Mouse (Mus musculus): ENCODE results near the gene Tecr. TPM values are rescaled to one million over a fixed set of nuclear protein-coding genes. Genes with fewer than 3 reads are reported as not detected.

Tecr gene
- polyA plus RNA-seq, 1 experiment from 2014 or later = 629 TPM

- H3K9ac ChIP-seq (replicated peaks; ENCODE audit: low read depth, low read length) = no peak overlapping the region
- no peak for ATAC-seq (ENCODE audit: insufficient number of reproducible peaks, insufficient read depth, low FRiP score, low read depth)
- no peaks in the 10 kb centered on the region for H3K27me3 ChIP-seq (ENCODE audit: control insufficient read depth, insufficient read depth, low read length)
- no peak overlapping the region for H3K4me3 ChIP-seq (ENCODE audit: low read depth, low read length)
- H3K4me2 ChIP-seq (replicated peaks; ENCODE audit: low read depth, low read length) = no peak overlapping the region
- 84% methylated on average over 15 of the region's 15 CpGs for WGBS
- peaks cover under 1% of the 10 kb centered on the region for H3K36me3 ChIP-seq (ENCODE audit: control insufficient read depth, insufficient read depth, low read length)
- H3K4me1 ChIP-seq (ENCODE audit: control insufficient read depth, insufficient read depth, low read length) = peaks cover 9% of the 10 kb centered on the region
- H3K27ac ChIP-seq (ENCODE audit: low read length) = no peak overlapping the region
- no peaks in the 10 kb centered on the region for H3K9me3 ChIP-seq (ENCODE audit: control insufficient read depth, low read depth, low read length)
Observed at GRCm38 (mm10) chr8:83583236-83583635, 24.5 kb downstream of the Tecr start.

GRCm38 (mm10) chr8:83582226-83582625 lies 25.5 kb downstream of the Tecr start:
- H3K4me3 ChIP-seq (ENCODE audit: low read depth, low read length) = no peak overlapping the region
- H3K4me2 ChIP-seq (replicated peaks; ENCODE audit: low read depth, low read length) = no peak overlapping the region
- no peaks in the 10 kb centered on the region; the same call in none of the 2 replicates for H3K36me3 ChIP-seq (ENCODE audit: control insufficient read depth, insufficient read depth, low read length)
- H3K27ac ChIP-seq (ENCODE audit: low read length) = no peak overlapping the region
- H3K9ac ChIP-seq (replicated peaks; ENCODE audit: low read depth, low read length) = no peak overlapping the region
- H3K4me1 ChIP-seq (ENCODE audit: control insufficient read depth, insufficient read depth, low read length) = peaks cover 12% of the 10 kb centered on the region
- 86% methylated on average over 8 of the region's 8 CpGs for WGBS
- no peaks in the 10 kb centered on the region for H3K27me3 ChIP-seq (ENCODE audit: control insufficient read depth, insufficient read depth, low read length)
- H3K9me3 ChIP-seq (ENCODE audit: control insufficient read depth, low read depth, low read length) = no peaks in the 10 kb centered on the region
- ATAC-seq (ENCODE audit: insufficient number of reproducible peaks, insufficient read depth, low FRiP score, low read depth) = no peak

- no peak for ATAC-seq (ENCODE audit: insufficient number of reproducible peaks, insufficient read depth, low FRiP score, low read depth)
- 83% methylated on average over 8 of the region's 8 CpGs for WGBS
- H3K4me1 ChIP-seq (ENCODE audit: control insufficient read depth, insufficient read depth, low read length) = peaks cover 24% of the 10 kb centered on the region
Observed at GRCm38 (mm10) chr8:83580826-83581225, 26.9 kb downstream of the Tecr start.

GRCm38 (mm10) chr8:83579676-83580075 lies 28.1 kb downstream of the Tecr start:
- Histone ChIP-seq H3K9ac (replicated peaks; ENCODE audit: low read depth, low read length) (no peak overlapping the region), H3K9me3 (ENCODE audit: control insufficient read depth, low read depth, low read length) (no peaks in the 10 kb centered on the region)
- 81% methylated on average over 8 of the region's 8 CpGs for WGBS

More at GRCm38 (mm10) chr8:83580826-83581225, 26.9 kb downstream of the Tecr start:
- Histone ChIP-seq H3K9ac (replicated peaks; ENCODE audit: low read depth, low read length) (no peak overlapping the region), H3K36me3 (ENCODE audit: control insufficient read depth, insufficient read depth, low read length) (no peaks in the 10 kb centered on the region; the same call in none of the 2 replicates), H3K4me3 (ENCODE audit: low read depth, low read length) (no peak overlapping the region), H3K27me3 (ENCODE audit: control insufficient read depth, insufficient read depth, low read length) (no peaks in the 10 kb centered on the region), H3K4me2 (replicated peaks; ENCODE audit: low read depth, low read length) (no peak overlapping the region), H3K9me3 (ENCODE audit: control insufficient read depth, low read depth, low read length) (no peaks in the 10 kb centered on the region), H3K27ac (ENCODE audit: low read length) (no peak overlapping the region)

GRCm38 (mm10) chr8:83578131-83579055 lies 29.4 kb downstream of the Tecr start:
- 68% methylated on average over 17 of the region's 17 CpGs for WGBS
- Histone ChIP-seq H3K36me3 (ENCODE audit: control insufficient read depth, insufficient read depth, low read length) (no peaks in the 10 kb centered on the region; the same call in 1 of the 2 replicates), H3K4me3 (ENCODE audit: low read depth, low read length) (no peak overlapping the region), H3K9me3 (ENCODE audit: control insufficient read depth, low read depth, low read length) (no peaks in the 10 kb centered on the region), H3K9ac (replicated peaks; ENCODE audit: low read depth, low read length) (0 out of 2 replicates have a peak overlapping the region, but pooled peaks have one; percentile 7), H3K4me1 (ENCODE audit: control insufficient read depth, insufficient read depth, low read length) (peaks cover 25% of the 10 kb centered on the region), H3K4me2 (replicated peaks; ENCODE audit: low read depth, low read length) (no peak overlapping the region), H3K27me3 (ENCODE audit: control insufficient read depth, insufficient read depth, low read length) (no peaks in the 10 kb centered on the region), H3K27ac (ENCODE audit: low read length) (peak overlapping the region; percentile 21; the same call in 1 of the 2 replicates)
- ATAC-seq (ENCODE audit: insufficient number of reproducible peaks, insufficient read depth, low FRiP score, low read depth) = no peak

More at GRCm38 (mm10) chr8:83579676-83580075, 28.1 kb downstream of the Tecr start:
- no peak overlapping the region for H3K4me3 ChIP-seq (ENCODE audit: low read depth, low read length)
- H3K27ac ChIP-seq (ENCODE audit: low read length) = no peak overlapping the region
- no peaks in the 10 kb centered on the region for H3K27me3 ChIP-seq (ENCODE audit: control insufficient read depth, insufficient read depth, low read length)
- no peak for ATAC-seq (ENCODE audit: insufficient number of reproducible peaks, insufficient read depth, low FRiP score, low read depth)
- no peaks in the 10 kb centered on the region; the same call in none of the 2 replicates for H3K36me3 ChIP-seq (ENCODE audit: control insufficient read depth, insufficient read depth, low read length)
- H3K4me1 ChIP-seq (ENCODE audit: control insufficient read depth, insufficient read depth, low read length) = peaks cover 25% of the 10 kb centered on the region
- H3K4me2 ChIP-seq (replicated peaks; ENCODE audit: low read depth, low read length) = no peak overlapping the region

GRCm38 (mm10) chr8:83577384-83577791 lies 30.4 kb downstream of the Tecr start:
- H3K27me3 ChIP-seq (ENCODE audit: control insufficient read depth, insufficient read depth, low read length) = no peaks in the 10 kb centered on the region
- peak; percentile 20; the same call in 1 of the 2 replicates for ATAC-seq (ENCODE audit: insufficient number of reproducible peaks, insufficient read depth, low FRiP score, low read depth)
- H3K27ac ChIP-seq (ENCODE audit: low read length) = 0 out of 2 replicates have a peak overlapping the region, but pooled peaks have one; percentile 7
- no peak overlapping the region for H3K9ac ChIP-seq (replicated peaks; ENCODE audit: low read depth, low read length)
- no peak overlapping the region for H3K4me3 ChIP-seq (ENCODE audit: low read depth, low read length)
- 55% methylated on average over 9 of the region's 9 CpGs for WGBS
- H3K36me3 ChIP-seq (ENCODE audit: control insufficient read depth, insufficient read depth, low read length) = peaks cover 8% of the 10 kb centered on the region
- H3K9me3 ChIP-seq (ENCODE audit: control insufficient read depth, low read depth, low read length) = no peaks in the 10 kb centered on the region
- H3K4me2 ChIP-seq (replicated peaks; ENCODE audit: low read depth, low read length) = no peak overlapping the region
- H3K4me1 ChIP-seq (ENCODE audit: control insufficient read depth, insufficient read depth, low read length) = peaks cover 25% of the 10 kb centered on the region

- Histone ChIP-seq H3K36me3 (ENCODE audit: control insufficient read depth, insufficient read depth, low read length) (peaks cover 12% of the 10 kb centered on the region), H3K27me3 (ENCODE audit: control insufficient read depth, insufficient read depth, low read length) (no peaks in the 10 kb centered on the region), H3K4me1 (ENCODE audit: control insufficient read depth, insufficient read depth, low read length) (peaks cover 25% of the 10 kb centered on the region), H3K4me3 (ENCODE audit: low read depth, low read length) (no peak overlapping the region), H3K9ac (replicated peaks; ENCODE audit: low read depth, low read length) (no peak overlapping the region), H3K4me2 (replicated peaks; ENCODE audit: low read depth, low read length) (no peak overlapping the region), H3K27ac (ENCODE audit: low read length) (peak overlapping the region; percentile 7; the same call in 1 of the 2 replicates), H3K9me3 (ENCODE audit: control insufficient read depth, low read depth, low read length) (no peaks in the 10 kb centered on the region)
- 75% methylated on average over 4 of the region's 4 CpGs for WGBS
- no peak for ATAC-seq (ENCODE audit: insufficient number of reproducible peaks, insufficient read depth, low FRiP score, low read depth)
Observed at GRCm38 (mm10) chr8:83576921-83577320, 30.9 kb downstream of the Tecr start.

- no peak overlapping the region for H3K4me2 ChIP-seq (replicated peaks; ENCODE audit: low read depth, low read length)
- no peak for ATAC-seq (ENCODE audit: insufficient number of reproducible peaks, insufficient read depth, low FRiP score, low read depth)
- H3K9me3 ChIP-seq (ENCODE audit: control insufficient read depth, low read depth, low read length) = no peaks in the 10 kb centered on the region
- peak overlapping the region; percentile 45; the same call in 1 of the 2 replicates for H3K27ac ChIP-seq (ENCODE audit: low read length)
- H3K27me3 ChIP-seq (ENCODE audit: control insufficient read depth, insufficient read depth, low read length) = no peaks in the 10 kb centered on the region
- 34% methylated on average over 2 of the region's 4 CpGs for WGBS
- peaks cover 16% of the 10 kb centered on the region for H3K36me3 ChIP-seq (ENCODE audit: control insufficient read depth, insufficient read depth, low read length)
- H3K9ac ChIP-seq (replicated peaks; ENCODE audit: low read depth, low read length) = no peak overlapping the region
- peaks cover 25% of the 10 kb centered on the region for H3K4me1 ChIP-seq (ENCODE audit: control insufficient read depth, insufficient read depth, low read length)
- H3K4me3 ChIP-seq (ENCODE audit: low read depth, low read length) = no peak overlapping the region
Observed at GRCm38 (mm10) chr8:83576516-83576895, 31.3 kb downstream of the Tecr start.

Measured in stomach, embryonic 14.5 days (tissue).